Mouse (Mus musculus): ENCODE data around the gene Tmem234. TPM values are rescaled to one million over a fixed set of nuclear protein-coding genes. Genes with fewer than 3 reads are reported as not detected.
"Not testable (repeated sequence)": the region's sequence is repeated elsewhere in the genome, so short reads cannot be mapped to it uniquely, and the experiment has no call there.

Tmem234 gene
- 168 and 169 TPM in 2 replicates for polyA plus RNA-seq (2015; fragmentation: Nextera tagmentation; extraction: Ambion mirVana)

- DNase-seq (ENCODE audit: low spot score), result peak; percentile 87
- peaks cover 7% of the 10 kb centered on the region; the same call in 1 of the 2 replicates for H3K4me1 ChIP-seq (replicated peaks; ENCODE audit: control insufficient read depth, insufficient read depth)
- peak within 1 kb of the TSS; percentile 92 for H3K9ac ChIP-seq (ENCODE audit: low read length)
- peaks cover 8% of the 10 kb centered on the region; the same call in 1 of the 2 replicates for H3K36me3 ChIP-seq (ENCODE audit: control insufficient read depth, insufficient read depth, low read length)
- under 1% methylated on average over 74 of the region's 74 CpGs for WGBS
- no peaks in the 10 kb centered on the region for H3K9me3 ChIP-seq (ENCODE audit: control insufficient read depth, low read length)
- H3K4me3 ChIP-seq (ENCODE audit: low read depth, low read length), result peak within 1 kb of the TSS; percentile 98
- peak within 1 kb of the TSS; percentile 83 for H3K27ac ChIP-seq (replicated peaks)
- peak; percentile 91 for ATAC-seq (ENCODE audit: low FRiP score, low TSS enrichment)
- H3K4me2 ChIP-seq (replicated peaks; ENCODE audit: low read depth), result peak within 1 kb of the TSS; percentile 88
- H3K27me3 ChIP-seq (ENCODE audit: control insufficient read depth, insufficient read depth, low read length), result no peaks in the 10 kb centered on the region
- TF ChIP-seq EP300 (optimal IDR thresholded peaks at IDR 0.05) (no peak), CTCF (IDR thresholded peaks at IDR 0.05; ENCODE audit: low read depth) (peak; percentile 24; the same call in 1 of the 2 replicates)
These were observed at the start of gene Tmem234, which contains the start of gene Eif3i for GRCm38 (mm10) chr4:129600233-129601158. Gene Tmem234, plus strand, starts transcription at chr4:129600668. Gene Eif3i, minus strand, starts transcription at chr4:129600648.

DNA sequence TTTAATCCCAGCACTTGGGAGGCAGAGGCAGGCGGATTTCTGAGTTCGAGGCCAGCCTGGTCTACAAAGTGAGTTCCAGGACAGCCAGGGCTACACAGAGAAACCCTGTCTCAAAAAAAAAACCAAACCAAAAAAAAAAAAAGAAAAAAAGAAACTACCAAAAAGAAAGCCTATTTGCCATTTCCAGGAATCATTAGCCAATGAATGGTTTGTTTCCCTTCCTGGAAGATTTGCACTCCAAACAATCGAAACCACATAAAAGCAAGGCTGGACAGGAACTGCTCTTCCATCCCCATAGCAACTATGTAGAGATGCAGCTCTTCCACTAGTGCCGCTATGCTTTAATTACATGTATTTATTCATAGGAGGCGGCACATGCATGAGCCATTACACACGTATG is 46.0 kb upstream of the Tmem234 start:
- H3K36me3 ChIP-seq (ENCODE audit: control insufficient read depth, insufficient read depth, low read length); H3K27ac ChIP-seq (replicated peaks); DNase-seq (ENCODE audit: low spot score); H3K9ac ChIP-seq (ENCODE audit: low read length); H3K4me1 ChIP-seq (replicated peaks; ENCODE audit: control insufficient read depth, insufficient read depth); H3K9me3 ChIP-seq (ENCODE audit: control insufficient read depth, low read length); ATAC-seq (ENCODE audit: low FRiP score, low TSS enrichment); H3K4me3 ChIP-seq (ENCODE audit: low read depth, low read length); H3K27me3 ChIP-seq (ENCODE audit: control insufficient read depth, insufficient read depth, low read length); H3K4me2 ChIP-seq (replicated peaks; ENCODE audit: low read depth): not testable (repeated sequence)
- 84% methylated on average over 4 of the region's 6 CpGs for WGBS

DNA sequence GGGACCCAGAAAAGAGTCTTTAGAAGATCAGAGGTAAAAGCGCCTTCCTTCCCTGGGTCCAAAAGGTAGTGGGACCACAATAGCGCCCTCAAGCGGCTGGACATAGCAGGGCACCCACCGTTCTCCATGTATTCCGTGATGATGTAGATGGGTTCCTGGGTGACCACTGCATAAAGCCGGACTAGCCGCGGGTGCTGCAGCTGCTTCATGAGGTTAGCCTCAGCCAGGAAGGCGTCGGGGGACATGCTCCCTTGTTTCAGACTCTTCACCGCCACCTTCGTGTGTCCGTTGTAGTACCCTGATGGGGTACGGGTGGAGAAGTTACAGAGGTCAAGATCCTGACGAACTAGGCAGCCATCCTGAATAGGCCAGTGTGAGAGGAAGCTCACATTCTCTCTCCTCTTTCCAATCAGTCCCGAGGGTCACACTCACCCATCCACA is 45.0 kb upstream of the Tmem234 start:
- TF ChIP-seq CTCF (IDR thresholded peaks at IDR 0.05; ENCODE audit: low read depth) (peak; percentile 78), EP300 (optimal IDR thresholded peaks at IDR 0.05) (no peak)
- peak overlapping the region; percentile 64 for H3K4me2 ChIP-seq (replicated peaks; ENCODE audit: low read depth)
- no peaks in the 10 kb centered on the region for H3K27me3 ChIP-seq (ENCODE audit: control insufficient read depth, insufficient read depth, low read length)
- DNase-seq (ENCODE audit: low spot score) (peak; percentile 76), ATAC-seq (ENCODE audit: low FRiP score, low TSS enrichment) (peak; percentile 22; the same call in 1 of the 2 replicates)
- H3K27ac ChIP-seq (replicated peaks), result 0 out of 2 replicates have a peak overlapping the region, but pooled peaks have one; percentile 25
- no peaks in the 10 kb centered on the region; the same call in 1 of the 2 replicates for H3K4me1 ChIP-seq (replicated peaks; ENCODE audit: control insufficient read depth, insufficient read depth)
- peak overlapping the region; percentile 59 for H3K9ac ChIP-seq (ENCODE audit: low read length)
- no peaks in the 10 kb centered on the region for H3K36me3 ChIP-seq (ENCODE audit: control insufficient read depth, insufficient read depth, low read length)
- H3K9me3 ChIP-seq (ENCODE audit: control insufficient read depth, low read length), result no peaks in the 10 kb centered on the region
- H3K4me3 ChIP-seq (ENCODE audit: low read depth, low read length), result peak overlapping the region; percentile 39
- 6% methylated on average over 16 of the region's 16 CpGs for WGBS

- no peak for DNase-seq (ENCODE audit: low spot score)
- under 1% methylated on average over 24 of the region's 24 CpGs for WGBS
- Histone ChIP-seq H3K9ac (ENCODE audit: low read length) (peak overlapping the region; percentile 59), H3K36me3 (ENCODE audit: control insufficient read depth, insufficient read depth, low read length) (no peaks in the 10 kb centered on the region), H3K9me3 (ENCODE audit: control insufficient read depth, low read length) (no peaks in the 10 kb centered on the region), H3K4me3 (ENCODE audit: low read depth, low read length) (peak overlapping the region; percentile 39), H3K4me2 (replicated peaks; ENCODE audit: low read depth) (peak overlapping the region; percentile 64), H3K4me1 (replicated peaks; ENCODE audit: control insufficient read depth, insufficient read depth) (no peaks in the 10 kb centered on the region; the same call in 1 of the 2 replicates), H3K27ac (replicated peaks) (0 out of 2 replicates have a peak overlapping the region, but pooled peaks have one; percentile 25), H3K27me3 (ENCODE audit: control insufficient read depth, insufficient read depth, low read length) (no peaks in the 10 kb centered on the region)
- TF ChIP-seq CTCF (IDR thresholded peaks at IDR 0.05; ENCODE audit: low read depth) (no peak), EP300 (optimal IDR thresholded peaks at IDR 0.05) (no peak)
- peak; percentile 58 for ATAC-seq (ENCODE audit: low FRiP score, low TSS enrichment)
These were observed 44.5 kb upstream of the Tmem234 start for GRCm38 (mm10) chr4:129555862-129556531.

DNA sequence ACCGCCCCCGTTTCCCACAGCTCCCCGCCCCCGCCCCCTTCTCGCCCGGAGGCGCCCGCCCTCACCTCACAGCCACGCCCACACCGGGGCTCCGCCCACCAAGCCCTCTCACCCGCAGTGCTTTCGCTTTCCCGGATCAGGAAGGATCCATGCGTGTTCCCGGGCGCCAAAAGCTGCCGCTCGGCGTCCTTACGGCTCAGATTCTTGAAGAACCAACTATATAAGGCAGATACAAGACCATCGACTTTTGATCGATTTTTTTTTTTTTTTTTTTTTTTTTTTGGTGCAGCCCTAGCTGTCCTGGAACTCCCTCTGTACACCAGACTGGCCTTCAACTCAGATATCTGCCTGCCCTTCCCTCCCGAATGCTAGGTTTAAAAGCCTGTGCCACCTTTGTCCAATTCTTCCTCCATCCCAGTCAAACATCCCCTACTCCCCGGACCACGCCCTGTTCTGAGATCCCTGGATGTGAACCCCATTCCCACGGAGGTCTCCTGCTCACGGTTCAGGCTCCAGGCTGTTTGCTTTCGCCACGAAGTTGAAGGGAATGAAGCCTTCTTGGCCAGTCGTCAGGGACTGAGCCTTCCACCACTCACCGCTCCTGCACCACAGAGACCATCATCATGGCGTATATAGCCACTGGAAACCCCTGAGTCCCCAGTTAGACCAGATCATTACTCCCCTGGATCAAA is 43.8 kb upstream of the Tmem234 start:
- H3K36me3 ChIP-seq (ENCODE audit: control insufficient read depth, insufficient read depth, low read length), result no peaks in the 10 kb centered on the region
- no peaks in the 10 kb centered on the region for H3K9me3 ChIP-seq (ENCODE audit: control insufficient read depth, low read length)
- H3K4me3 ChIP-seq (ENCODE audit: low read depth, low read length), result peak overlapping the region; percentile 39
- ATAC-seq (ENCODE audit: low FRiP score, low TSS enrichment), result peak; percentile 88
- no peaks in the 10 kb centered on the region for H3K27me3 ChIP-seq (ENCODE audit: control insufficient read depth, insufficient read depth, low read length)
- H3K9ac ChIP-seq (ENCODE audit: low read length), result peak overlapping the region; percentile 59
- peak overlapping the region; percentile 71 for H3K27ac ChIP-seq (replicated peaks)
- TF ChIP-seq EP300 (optimal IDR thresholded peaks at IDR 0.05) (no peak), CTCF (IDR thresholded peaks at IDR 0.05; ENCODE audit: low read depth) (no peak)
- H3K4me2 ChIP-seq (replicated peaks; ENCODE audit: low read depth), result peak overlapping the region; percentile 64
- no peaks in the 10 kb centered on the region; the same call in 1 of the 2 replicates for H3K4me1 ChIP-seq (replicated peaks; ENCODE audit: control insufficient read depth, insufficient read depth)
- 6% methylated on average over 32 of the region's 33 CpGs for WGBS
- DNase-seq (ENCODE audit: low spot score), result peak; percentile 96

Measured in stomach, postnatal 0 days (tissue).